8 mouse cellular contexts compared by ENCODE assay signal in genomic region chr11:102555400-102556030, GRCm38 (mm10). TPM values are rescaled to one million over a fixed set of nuclear protein-coding genes. Genes with fewer than 3 reads are reported as not detected.
DNase-seq lines count a peak whose midpoint lies in the region; ATAC-seq and TF ChIP-seq lines count a peak whose summit lies in the region.

No protein-coding gene starts in this region.

- H3K27me3 ChIP-seq in kidney, embryonic 16.5 days (ENCODE audit: insufficient read depth, low read length) = no peaks in the 10 kb centered on the region
- H3K27me3 ChIP-seq in Patski = no peaks in the 10 kb centered on the region
- H3K27me3 ChIP-seq in intestine, postnatal 0 days (replicated peaks; ENCODE audit: control insufficient read depth, insufficient read depth, low read length) = no peaks in the 10 kb centered on the region

- H3K4me3 ChIP-seq in kidney, embryonic 16.5 days (ENCODE audit: low read length) = peak overlapping the region; percentile 100
- peak overlapping the region; percentile 99 for H3K4me3 ChIP-seq in intestine, postnatal 0 days (ENCODE audit: low read depth, low read length)

- H3K9me3 ChIP-seq in kidney, embryonic 16.5 days (ENCODE audit: low read length) = no peaks in the 10 kb centered on the region
- no peaks in the 10 kb centered on the region for H3K9me3 ChIP-seq in intestine, postnatal 0 days (ENCODE audit: control insufficient read depth)

- H3K4me2 ChIP-seq in kidney, embryonic 16.5 days (replicated peaks; ENCODE audit: low read depth, low read length) = peak overlapping the region; percentile 55
- peak overlapping the region; percentile 70 for H3K4me2 ChIP-seq in intestine, postnatal 0 days (replicated peaks; ENCODE audit: low read depth)

- under 1% methylated on average over 38 of the region's 39 CpGs for WGBS in kidney, embryonic 16.5 days
- WGBS in intestine, postnatal 0 days = 0% methylated on average over 38 of the region's 39 CpGs

- H3K36me3 ChIP-seq in kidney, embryonic 16.5 days (ENCODE audit: insufficient read depth, low read length) = no peaks in the 10 kb centered on the region
- H3K36me3 ChIP-seq in intestine, postnatal 0 days (ENCODE audit: control insufficient read depth, insufficient read depth) = no peaks in the 10 kb centered on the region

- ATAC-seq in kidney, embryonic 16.5 days (ENCODE audit: low FRiP score, low TSS enrichment) = peak; percentile 29
- ATAC-seq in Patski = peak; percentile 53
- peak; percentile 46 for ATAC-seq in erythroblast, adult 5-6 weeks (replicated peaks; ENCODE audit: low FRiP score, poor library complexity, severe bottlenecking)
- peak; percentile 14 for ATAC-seq in intestine, postnatal 0 days
- peak; percentile 14; the same call in 1 of the 2 replicates for ATAC-seq in monocyte, adult 5-6 weeks (replicated peaks; ENCODE audit: insufficient number of reproducible peaks, low FRiP score, low TSS enrichment, poor library complexity, severe bottlenecking)

- H3K27ac ChIP-seq in kidney, embryonic 16.5 days (ENCODE audit: low read length) = peak overlapping the region; percentile 97
- H3K27ac ChIP-seq in intestine, postnatal 0 days (ENCODE audit: low read depth, low read length) = peak overlapping the region; percentile 94

- in situ Hi-C loops in Patski (cut with MboI; ENCODE audit: low pct_unique_long_range_greater_than_20kb) = no loop called here

- POLR2A ChIA-PET in Patski (lab: Charles Lee) = interaction anchor here (1.0 kb wide), 1 partner anchor 63 kb away, joined by 3 read pairs; no protein-coding TSS in a partner anchor

- H3K9ac ChIP-seq in kidney, embryonic 16.5 days (replicated peaks; ENCODE audit: low read length) = peak overlapping the region; percentile 99
- H3K9ac ChIP-seq in intestine, postnatal 0 days (ENCODE audit: low read depth, low read length) = peak overlapping the region; percentile 97

- no peak for TF ChIP-seq CTCF in Patski (IDR thresholded peaks at IDR 0.05)
- no peak for TF ChIP-seq CTCF in intestine, postnatal 0 days (IDR thresholded peaks at IDR 0.05; ENCODE audit: low read depth)

- DNase-seq in kidney, postnatal 10 days = no peak
- no peak for DNase-seq in Patski (ENCODE audit: low read depth, low spot score)
- no peak for DNase-seq in T-cell, adult 2 months (ENCODE audit: low spot score)
- no peak for DNase-seq in layer of hippocampus, postnatal 36 days

- peaks cover 19% of the 10 kb centered on the region for H3K4me1 ChIP-seq in kidney, embryonic 16.5 days (ENCODE audit: insufficient read depth, low read length)
- peaks cover 15% of the 10 kb centered on the region; the same call in 1 of the 2 replicates for H3K4me1 ChIP-seq in intestine, postnatal 0 days (replicated peaks; ENCODE audit: control insufficient read depth, insufficient read depth, low read length)

- CTCF ChIA-PET in Patski (lab: Charles Lee) = interaction anchor here (1.0 kb wide), 1 partner anchor 26 kb away, joined by 4 read pairs; no protein-coding TSS in a partner anchor

RNA-seq across cellular contexts. Expression of gene Gpatch8, which starts 0.7 kb away (rescaled TPM):
- 47.5 and 63.8 TPM in 2 replicates for polyA plus RNA-seq in kidney, embryonic 16.5 days (2015; fragmentation: Nextera tagmentation; extraction: Ambion mirVana)
- polyA plus RNA-seq in Patski (2021) = 27.5 TPM
- total RNA-seq in erythroblast, adult 5-6 weeks (2015; ENCODE audit: low replicate concordance) = 28.6 and 32.3 TPM in 2 replicates
- 59.6 and 66.8 TPM in 2 replicates for total RNA-seq in erythroblast, adult 5-6 weeks (2017; ENCODE audit: low replicate concordance)
- 18.9 and 22.3 TPM in 2 replicates for polyA plus RNA-seq in intestine, postnatal 0 days (2015; fragmentation: Nextera tagmentation; extraction: Ambion mirVana)
- 25.6 to 52.6 TPM (median 34.8 TPM) in 3 replicates for total RNA-seq in monocyte, adult 5-6 weeks (2017)
- total RNA-seq in layer of hippocampus, postnatal 36 days (2021) = 10 to 100 TPM; 44.1 to 58.6 TPM

RNA-seq across cellular contexts. Expression of gene Gm11627, which starts 23.7 kb away (rescaled TPM):
- polyA plus RNA-seq in kidney, embryonic 16.5 days (2015; fragmentation: Nextera tagmentation; extraction: Ambion mirVana) = 7.9 and 10.8 TPM in 2 replicates
- polyA plus RNA-seq in Patski (2021) = not detected
- not detected in 2 replicates for total RNA-seq in erythroblast, adult 5-6 weeks (2015; ENCODE audit: low replicate concordance)
- total RNA-seq in erythroblast, adult 5-6 weeks (2017; ENCODE audit: low replicate concordance) = not detected in 2 replicates
- 11.2 and 12.7 TPM in 2 replicates for polyA plus RNA-seq in intestine, postnatal 0 days (2015; fragmentation: Nextera tagmentation; extraction: Ambion mirVana)
- total RNA-seq in monocyte, adult 5-6 weeks (2017) = not detected in 3 replicates
- 1 to 10 TPM in 1 of 2 experiments, under 1 TPM in 1; 0.90 to 3.2 TPM for total RNA-seq in layer of hippocampus, postnatal 36 days (2021)

RNA-seq across cellular contexts. Expression of gene Fzd2, which starts 48.7 kb away (rescaled TPM):
- 27.2 and 27.5 TPM in 2 replicates for polyA plus RNA-seq in kidney, embryonic 16.5 days (2015; fragmentation: Nextera tagmentation; extraction: Ambion mirVana)
- polyA plus RNA-seq in Patski (2021) = 16.9 TPM
- not detected in 2 replicates for total RNA-seq in erythroblast, adult 5-6 weeks (2015; ENCODE audit: low replicate concordance)
- not detected in 2 replicates for total RNA-seq in erythroblast, adult 5-6 weeks (2017; ENCODE audit: low replicate concordance)
- polyA plus RNA-seq in intestine, postnatal 0 days (2015; fragmentation: Nextera tagmentation; extraction: Ambion mirVana) = 6.0 and 6.2 TPM in 2 replicates
- total RNA-seq in monocyte, adult 5-6 weeks (2017) = not detected in 3 replicates
- total RNA-seq in layer of hippocampus, postnatal 36 days (2021) = 1 to 10 TPM; 6.3 to 8.9 TPM
